Mouse (Mus musculus): ENCODE measurements around the gene Dop1a.

- TF ChIP-seq GATA1 (IDR thresholded peaks at IDR 0.05; ENCODE audit: borderline replicate concordance, low read length) (no peak), FLI1 (IDR thresholded peaks at IDR 0.05; ENCODE audit: low read length) (no peak)
These were observed 11.6 kb downstream of the Dop1a start for GRCm38 (mm10) chr9:86478414-86479093.

All from megakaryocyte, embryonic 14.5 days (primary cell).